Mouse (Mus musculus): ENCODE data around the gene Gpc3. TPM values are rescaled to one million over a fixed set of nuclear protein-coding genes. Genes with fewer than 3 reads are reported as not detected.

The Gpc3 gene
- polyA plus RNA-seq, 1 experiment from 2014 or later, result 245 TPM

DNA sequence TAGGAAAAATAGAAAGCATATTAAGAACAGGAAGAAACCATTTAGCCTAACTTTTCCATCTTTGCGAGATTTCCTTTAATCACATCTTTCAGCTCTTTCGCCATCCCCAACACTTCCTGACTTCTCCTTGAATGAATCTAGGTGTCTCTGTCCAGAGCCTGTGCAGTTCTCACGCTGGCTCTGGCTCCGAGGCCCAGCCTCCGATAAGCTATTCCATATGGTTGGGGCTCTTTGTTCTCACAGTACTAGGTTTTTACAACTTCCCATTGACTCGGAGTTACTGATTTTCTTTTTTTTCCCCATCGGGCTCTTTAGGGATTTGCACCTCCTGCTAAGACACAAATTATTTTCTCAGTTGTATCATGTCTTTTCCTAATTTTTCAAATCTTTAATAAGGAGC, 381.8 kb downstream of the Gpc3 start:
- H3K27me3 ChIP-seq (ENCODE audit: low read depth, poor library complexity, severe bottlenecking), result 0 out of 2 replicates have a peak, but pooled peaks cover 5% of the 10 kb centered on the region
- 78% methylated on average over 7 of the region's 7 CpGs for WGBS
- no peaks in the 10 kb centered on the region for H3K36me3 ChIP-seq
- no peak overlapping the region for H3K27ac ChIP-seq (replicated peaks)
- DNase-seq (ENCODE audit: low spot score), result no peak
- no peak overlapping the region for H3K4me3 ChIP-seq
- H3K9me3 ChIP-seq (replicated peaks), result no peaks in the 10 kb centered on the region
- H3K4me1 ChIP-seq, result no peaks in the 10 kb centered on the region

DNA sequence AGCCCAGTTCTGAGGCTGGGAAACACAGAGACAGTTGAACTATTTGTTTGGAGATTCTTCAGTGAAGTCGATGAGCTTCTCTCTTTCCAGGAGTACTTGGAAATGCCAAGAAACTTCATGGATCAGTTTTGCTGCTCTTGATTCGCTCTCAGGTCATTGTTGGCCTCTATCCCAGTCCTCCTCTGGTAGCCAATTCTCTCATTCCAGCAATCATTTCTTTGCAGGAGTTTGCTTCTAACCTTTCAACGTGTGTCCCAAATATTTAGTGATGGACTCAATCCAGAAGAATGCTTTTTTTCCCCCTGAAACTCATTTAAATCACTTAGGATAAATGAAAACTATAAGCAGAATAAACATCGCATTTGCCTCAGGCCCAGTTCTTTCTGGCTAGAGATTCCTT, 383.0 kb downstream of the Gpc3 start:
- Histone ChIP-seq H3K27me3 (ENCODE audit: low read depth, poor library complexity, severe bottlenecking) (0 out of 2 replicates have a peak, but pooled peaks cover 5% of the 10 kb centered on the region), H3K4me3 (no peak overlapping the region), H3K4me1 (no peaks in the 10 kb centered on the region), H3K36me3 (no peaks in the 10 kb centered on the region), H3K27ac (replicated peaks) (no peak overlapping the region), H3K9me3 (replicated peaks) (no peaks in the 10 kb centered on the region)
- DNase-seq (ENCODE audit: low spot score), result no peak
- WGBS, result 87% methylated on average over 4 of the region's 4 CpGs

MicroRNAs within 50 kb of the gene (microRNA counts, 519-probe panel; counts per million panel counts)
- not detected for microRNA mmu-miR-717

Small RNA genes lying within 50 kb of the gene (microRNA-seq; reads per million reads assigned to microRNA genes)
- gene Mir6384 (not detected), gene Mir717 (not detected)

Other genes with a start within 250 kb of the Gpc3 start
- 8.5 and 12.4 TPM in 2 replicates for gene Ccdc160, start 177.2 kb upstream of the Gpc3 start, polyA plus RNA-seq (2016; fragmentation: Nextera tagmentation; extraction: Ambion mirVana)

All from midbrain, embryonic 10.5 days (tissue).